Mouse (Mus musculus): ENCODE data around the gene Khdc1c. TPM values are rescaled to one million over a fixed set of nuclear protein-coding genes. Genes with fewer than 3 reads are reported as not detected.
"Not testable (repeated sequence)": the region's sequence is repeated elsewhere in the genome, so short reads cannot be mapped to it uniquely, and the experiment has no call there.

Khdc1c gene
- polyA plus RNA-seq (2014; fragmentation: Nextera tagmentation; extraction: Ambion mirVana): not detected in 2 replicates

- not testable (repeated sequence) for H3K9me3 ChIP-seq (ENCODE audit: control insufficient read depth, low read length); DNase-seq (ENCODE audit: low spot score); H3K36me3 ChIP-seq (ENCODE audit: control insufficient read depth, insufficient read depth, low read length); H3K4me2 ChIP-seq (ENCODE audit: low read depth, severe bottlenecking); H3K4me1 ChIP-seq (ENCODE audit: control insufficient read depth, insufficient read depth, low read length); H3K27me3 ChIP-seq (ENCODE audit: control insufficient read depth, insufficient read depth, low read length); ATAC-seq (ENCODE audit: insufficient number of reproducible peaks, low FRiP score, low TSS enrichment, low read depth); H3K9ac ChIP-seq (ENCODE audit: low read length); H3K27ac ChIP-seq (replicated peaks; ENCODE audit: low read depth, low read length); H3K4me3 ChIP-seq (ENCODE audit: low read depth, low read length)
- WGBS: 73% methylated on average over 1 of the region's 1 CpGs
Measured at GRCm38 (mm10) chr1:21368031-21368430, at the start of gene Khdc1c. Khdc1c (plus strand) TSS chr1:21368331.

- not testable (repeated sequence) for H3K36me3 ChIP-seq (ENCODE audit: control insufficient read depth, insufficient read depth, low read length); H3K27me3 ChIP-seq (ENCODE audit: control insufficient read depth, insufficient read depth, low read length); ATAC-seq (ENCODE audit: insufficient number of reproducible peaks, low FRiP score, low TSS enrichment, low read depth); H3K27ac ChIP-seq (replicated peaks; ENCODE audit: low read depth, low read length); H3K4me2 ChIP-seq (ENCODE audit: low read depth, severe bottlenecking); DNase-seq (ENCODE audit: low spot score); H3K4me1 ChIP-seq (ENCODE audit: control insufficient read depth, insufficient read depth, low read length); H3K9me3 ChIP-seq (ENCODE audit: control insufficient read depth, low read length); H3K9ac ChIP-seq (ENCODE audit: low read length); H3K4me3 ChIP-seq (ENCODE audit: low read depth, low read length)
- 91% methylated on average over 5 of the region's 5 CpGs for WGBS
Measured at GRCm38 (mm10) chr1:21320271-21320670, 47.9 kb upstream of the Khdc1c start.

GRCm38 (mm10) chr1:21321656-21322055, 46.5 kb upstream of the Khdc1c start:
- no peaks in the 10 kb centered on the region for H3K36me3 ChIP-seq (ENCODE audit: control insufficient read depth, insufficient read depth, low read length)
- H3K4me1 ChIP-seq (ENCODE audit: control insufficient read depth, insufficient read depth, low read length): no peaks in the 10 kb centered on the region
- no peak overlapping the region for H3K4me2 ChIP-seq (ENCODE audit: low read depth, severe bottlenecking)
- H3K4me3 ChIP-seq (ENCODE audit: low read depth, low read length): no peak overlapping the region
- H3K9me3 ChIP-seq (ENCODE audit: control insufficient read depth, low read length): no peaks in the 10 kb centered on the region
- no peaks in the 10 kb centered on the region for H3K27me3 ChIP-seq (ENCODE audit: control insufficient read depth, insufficient read depth, low read length)
- WGBS: 100% methylated on average over 1 of the region's 1 CpGs
- no peak for DNase-seq (ENCODE audit: low spot score)
- H3K9ac ChIP-seq (ENCODE audit: low read length): no peak overlapping the region
- no peak overlapping the region for H3K27ac ChIP-seq (replicated peaks; ENCODE audit: low read depth, low read length)
- ATAC-seq (ENCODE audit: insufficient number of reproducible peaks, low FRiP score, low TSS enrichment, low read depth): no peak

- ATAC-seq (ENCODE audit: insufficient number of reproducible peaks, low FRiP score, low TSS enrichment, low read depth) (no peak), DNase-seq (ENCODE audit: low spot score) (no peak)
- no peaks in the 10 kb centered on the region for H3K4me1 ChIP-seq (ENCODE audit: control insufficient read depth, insufficient read depth, low read length)
- no peaks in the 10 kb centered on the region for H3K9me3 ChIP-seq (ENCODE audit: control insufficient read depth, low read length)
- H3K4me3 ChIP-seq (ENCODE audit: low read depth, low read length): no peak overlapping the region
- H3K4me2 ChIP-seq (ENCODE audit: low read depth, severe bottlenecking): no peak overlapping the region
- no peak overlapping the region for H3K9ac ChIP-seq (ENCODE audit: low read length)
- H3K27me3 ChIP-seq (ENCODE audit: control insufficient read depth, insufficient read depth, low read length): no peaks in the 10 kb centered on the region
- WGBS: 81% methylated on average over 1 of the region's 1 CpGs
- H3K27ac ChIP-seq (replicated peaks; ENCODE audit: low read depth, low read length): no peak overlapping the region
- H3K36me3 ChIP-seq (ENCODE audit: control insufficient read depth, insufficient read depth, low read length): no peaks in the 10 kb centered on the region
Measured at GRCm38 (mm10) chr1:21323996-21324574, 44.0 kb upstream of the Khdc1c start.

- Histone ChIP-seq H3K36me3 (ENCODE audit: control insufficient read depth, insufficient read depth, low read length) (no peaks in the 10 kb centered on the region), H3K4me1 (ENCODE audit: control insufficient read depth, insufficient read depth, low read length) (no peaks in the 10 kb centered on the region)
- 77% methylated on average over 1 of the region's 1 CpGs for WGBS
Measured at GRCm38 (mm10) chr1:21324633-21325032, 43.5 kb upstream of the Khdc1c start.

GRCm38 (mm10) chr1:21326733-21327132, 41.4 kb upstream of the Khdc1c start:
- Histone ChIP-seq H3K9ac (ENCODE audit: low read length) (no peak overlapping the region), H3K9me3 (ENCODE audit: control insufficient read depth, low read length) (no peaks in the 10 kb centered on the region), H3K4me1 (ENCODE audit: control insufficient read depth, insufficient read depth, low read length) (no peaks in the 10 kb centered on the region), H3K27ac (replicated peaks; ENCODE audit: low read depth, low read length) (no peak overlapping the region), H3K4me2 (ENCODE audit: low read depth, severe bottlenecking) (no peak overlapping the region), H3K4me3 (ENCODE audit: low read depth, low read length) (no peak overlapping the region), H3K27me3 (ENCODE audit: control insufficient read depth, insufficient read depth, low read length) (no peaks in the 10 kb centered on the region), H3K36me3 (ENCODE audit: control insufficient read depth, insufficient read depth, low read length) (no peaks in the 10 kb centered on the region)
- WGBS: 91% methylated on average over 7 of the region's 7 CpGs
- DNase-seq (ENCODE audit: low spot score): no peak
- no peak for ATAC-seq (ENCODE audit: insufficient number of reproducible peaks, low FRiP score, low TSS enrichment, low read depth)

More at GRCm38 (mm10) chr1:21324633-21325032, 43.5 kb upstream of the Khdc1c start:
- DNase-seq (ENCODE audit: low spot score) (no peak), ATAC-seq (ENCODE audit: insufficient number of reproducible peaks, low FRiP score, low TSS enrichment, low read depth) (no peak)
- Histone ChIP-seq H3K27me3 (ENCODE audit: control insufficient read depth, insufficient read depth, low read length) (no peaks in the 10 kb centered on the region), H3K27ac (replicated peaks; ENCODE audit: low read depth, low read length) (no peak overlapping the region), H3K4me2 (ENCODE audit: low read depth, severe bottlenecking) (no peak overlapping the region), H3K9me3 (ENCODE audit: control insufficient read depth, low read length) (no peaks in the 10 kb centered on the region), H3K4me3 (ENCODE audit: low read depth, low read length) (no peak overlapping the region), H3K9ac (ENCODE audit: low read length) (no peak overlapping the region)

- H3K27me3 ChIP-seq (ENCODE audit: control insufficient read depth, insufficient read depth, low read length); H3K9me3 ChIP-seq (ENCODE audit: control insufficient read depth, low read length); H3K4me1 ChIP-seq (ENCODE audit: control insufficient read depth, insufficient read depth, low read length); H3K9ac ChIP-seq (ENCODE audit: low read length); H3K4me2 ChIP-seq (ENCODE audit: low read depth, severe bottlenecking); DNase-seq (ENCODE audit: low spot score); ATAC-seq (ENCODE audit: insufficient number of reproducible peaks, low FRiP score, low TSS enrichment, low read depth); H3K4me3 ChIP-seq (ENCODE audit: low read depth, low read length); H3K36me3 ChIP-seq (ENCODE audit: control insufficient read depth, insufficient read depth, low read length); H3K27ac ChIP-seq (replicated peaks; ENCODE audit: low read depth, low read length): not testable (repeated sequence)
Measured at GRCm38 (mm10) chr1:21331161-21331560, 37.0 kb upstream of the Khdc1c start.

- no peak overlapping the region for H3K27ac ChIP-seq (replicated peaks; ENCODE audit: low read depth, low read length)
- H3K4me3 ChIP-seq (ENCODE audit: low read depth, low read length): no peak overlapping the region
- no peak overlapping the region for H3K4me2 ChIP-seq (ENCODE audit: low read depth, severe bottlenecking)
- H3K4me1 ChIP-seq (ENCODE audit: control insufficient read depth, insufficient read depth, low read length): no peaks in the 10 kb centered on the region
- H3K9me3 ChIP-seq (ENCODE audit: control insufficient read depth, low read length): no peaks in the 10 kb centered on the region
- no peaks in the 10 kb centered on the region for H3K27me3 ChIP-seq (ENCODE audit: control insufficient read depth, insufficient read depth, low read length)
- ATAC-seq (ENCODE audit: insufficient number of reproducible peaks, low FRiP score, low TSS enrichment, low read depth) (no peak), DNase-seq (ENCODE audit: low spot score) (no peak)
- H3K9ac ChIP-seq (ENCODE audit: low read length): no peak overlapping the region
- WGBS: 82% methylated on average over 16 of the region's 16 CpGs
- H3K36me3 ChIP-seq (ENCODE audit: control insufficient read depth, insufficient read depth, low read length): no peaks in the 10 kb centered on the region
Measured at GRCm38 (mm10) chr1:21333222-21333973, 34.7 kb upstream of the Khdc1c start.

All from limb, embryonic 11.5 days (tissue).